Mouse (Mus musculus) embryonic facial prominence, embryonic 11.5 days (tissue): ENCODE results near the gene Tex261. TPM values are rescaled to one million over a fixed set of nuclear protein-coding genes. Genes with fewer than 3 reads are reported as not detected.
"Not testable (repeated sequence)": the region's sequence is repeated elsewhere in the genome, so short reads cannot be mapped to it uniquely, and the experiment has no call there.

Experiments used
- ATAC-seq: fragments of 200-750 bp; cut with Nextera tagmentation; replicated peaks from 2 replicates; pipeline ENCODE4 v1.8.0; 2017; ENCODE audit warnings: low read depth; ENCODE audit not compliant: insufficient number of reproducible peaks, low FRiP score, low TSS enrichment
- DNase-seq: peaks from one replicate; pipeline ENCODE4 v3.0.0-alpha.2; 2015; ENCODE audit warnings: low spot score
- H3K27ac ChIP-seq: fragments of 300-500 bp; sonication (generic); replicated peaks from 2 replicates; pipeline ENCODE4 v1.5.1; 2014; ENCODE audit warnings: mild to moderate bottlenecking, low read depth, low read length, control low read depth
- H3K27me3 ChIP-seq: fragments of 300-500 bp; sonication (generic); 2 replicates; pipeline ENCODE4 v1.6.1; 2014; ENCODE audit warnings: mild to moderate bottlenecking, low read length, moderate library complexity, mixed read lengths; ENCODE audit not compliant: control insufficient read depth, insufficient read depth
- H3K36me3 ChIP-seq: fragments of 300-500 bp; sonication (generic); replicated peaks from 2 replicates; pipeline ENCODE4 v1.6.1; 2014; ENCODE audit warnings: low read depth, mild to moderate bottlenecking, low read length, moderate library complexity, mixed read lengths; ENCODE audit not compliant: control insufficient read depth, insufficient read depth
- H3K4me1 ChIP-seq: fragments of 300-500 bp; sonication (generic); 2 replicates; pipeline ENCODE4 v1.6.1; 2014; ENCODE audit warnings: low read length, mixed read lengths; ENCODE audit not compliant: control insufficient read depth, insufficient read depth
- H3K4me2 ChIP-seq: fragments of 300-500 bp; sonication (generic); 2 replicates; pipeline ENCODE4 v1.6.1; 2014; ENCODE audit warnings: low read depth, mild to moderate bottlenecking, control low read depth, low read length, moderate library complexity
- H3K4me3 ChIP-seq: fragments of 300-500 bp; sonication (generic); 2 replicates; pipeline ENCODE4 v1.5.1; 2014; ENCODE audit warnings: low read depth, low read length, control low read depth
- H3K9ac ChIP-seq: fragments of 300-500 bp; sonication (generic); replicated peaks from 2 replicates; pipeline ENCODE4 v1.6.1; 2014; ENCODE audit warnings: mild to moderate bottlenecking, control low read depth, low read length
- H3K9me3 ChIP-seq: fragments of 300-500 bp; sonication (generic); replicated peaks from 2 replicates; pipeline ENCODE4 v1.6.1; 2016; ENCODE audit warnings: mild to moderate bottlenecking, low read length, inconsistent platforms, mixed read lengths; ENCODE audit not compliant: control insufficient read depth
- WGBS: fragments of 180-500 bp; shearing (Covaris S2); extraction: QIAGEN DNeasy Blood & Tissue Kit; methylation state at CpG from one replicate; pipeline ENCODE4 v1.1.7; 2014; 5-methylcytosine and 5-hydroxymethylcytosine counted together
- polyA plus RNA-seq: library from polyadenylated mRNA; unstranded; fragments of >200 nt; fragmentation: Nextera tagmentation; extraction: Ambion mirVana; gene quantifications from 2 replicates; pipeline ENCODE4 v1.2.1, GENCODE M21; 2014

The Tex261 gene
- polyA plus RNA-seq, 1 experiment from 2014 or later = 53.5 TPM

GRCm38 (mm10) chr6:83795492-83795900 lies 19.9 kb upstream of the Tex261 start:
- WGBS = 15% methylated on average over 13 of the region's 13 CpGs
- DNase-seq = peak; percentile 11

GRCm38 (mm10) chr6:83794760-83795296 lies 19.2 kb upstream of the Tex261 start, which contains the start of gene Nagk:
Gene Nagk (plus strand): TSS chr6:83794982.
- Histone ChIP-seq H3K9me3 (no peaks in the 10 kb centered on the region), H3K9ac (peak within 1 kb of the TSS; percentile 68), H3K4me1 (no peaks in the 10 kb centered on the region), H3K4me2 (peak within 1 kb of the TSS; percentile 79), H3K27ac (peak within 1 kb of the TSS; percentile 94), H3K4me3 (peak within 1 kb of the TSS; percentile 74), H3K27me3 (no peaks in the 10 kb centered on the region), H3K36me3 (no peaks in the 10 kb centered on the region)
- peak; percentile 93 for DNase-seq
- ATAC-seq = peak; percentile 94
- WGBS = under 1% methylated on average over 43 of the region's 43 CpGs

More at GRCm38 (mm10) chr6:83795492-83795900, 19.9 kb upstream of the Tex261 start:
- peak; percentile 15; the same call in 1 of the 2 replicates for ATAC-seq
- no peaks in the 10 kb centered on the region for H3K36me3 ChIP-seq
- H3K4me2 ChIP-seq = peak overlapping the region; percentile 79
- H3K9ac ChIP-seq = peak overlapping the region; percentile 68
- H3K4me3 ChIP-seq = peak overlapping the region; percentile 74
- no peaks in the 10 kb centered on the region for H3K27me3 ChIP-seq
- no peaks in the 10 kb centered on the region for H3K4me1 ChIP-seq
- H3K9me3 ChIP-seq = no peaks in the 10 kb centered on the region
- peak overlapping the region; percentile 94 for H3K27ac ChIP-seq

- Histone ChIP-seq H3K27ac (no peak overlapping the region), H3K9ac (no peak overlapping the region), H3K4me3 (no peak overlapping the region), H3K36me3 (no peaks in the 10 kb centered on the region), H3K4me2 (no peak overlapping the region), H3K27me3 (no peaks in the 10 kb centered on the region), H3K9me3 (no peaks in the 10 kb centered on the region), H3K4me1 (no peaks in the 10 kb centered on the region)
- WGBS = 69% methylated on average over 4 of the region's 4 CpGs
- no peak for DNase-seq
- ATAC-seq = no peak
Observed at GRCm38 (mm10) chr6:83791251-83791890, 15.8 kb upstream of the Tex261 start.

GRCm38 (mm10) chr6:83790533-83790932 lies 14.9 kb upstream of the Tex261 start:
- H3K9ac ChIP-seq, DNase-seq, H3K27ac ChIP-seq, H3K27me3 ChIP-seq, ATAC-seq, H3K4me2 ChIP-seq, H3K4me1 ChIP-seq, H3K9me3 ChIP-seq, H3K4me3 ChIP-seq, H3K36me3 ChIP-seq: not testable (repeated sequence)
- WGBS = 76% methylated on average over 5 of the region's 5 CpGs

GRCm38 (mm10) chr6:83788554-83788953 lies 12.9 kb upstream of the Tex261 start:
- peak; percentile 74 for ATAC-seq
- Histone ChIP-seq H3K4me1 (no peaks in the 10 kb centered on the region), H3K9me3 (no peaks in the 10 kb centered on the region), H3K4me2 (no peak overlapping the region), H3K27me3 (no peaks in the 10 kb centered on the region), H3K36me3 (no peaks in the 10 kb centered on the region), H3K9ac (no peak overlapping the region), H3K4me3 (no peak overlapping the region), H3K27ac (no peak overlapping the region)
- no peak for DNase-seq
- 58% methylated on average over 7 of the region's 7 CpGs for WGBS

- Histone ChIP-seq H3K4me1 (no peaks in the 10 kb centered on the region), H3K36me3 (no peaks in the 10 kb centered on the region), H3K27me3 (no peaks in the 10 kb centered on the region), H3K27ac (no peak overlapping the region), H3K9ac (no peak overlapping the region), H3K4me2 (no peak overlapping the region), H3K4me3 (no peak overlapping the region), H3K9me3 (no peaks in the 10 kb centered on the region)
- DNase-seq (no peak), ATAC-seq (no peak)
- 74% methylated on average over 3 of the region's 3 CpGs for WGBS
Observed at GRCm38 (mm10) chr6:83786426-83786825, 10.8 kb upstream of the Tex261 start.

GRCm38 (mm10) chr6:83779026-83779425 lies 3.4 kb upstream of the Tex261 start:
- Histone ChIP-seq H3K4me3 (no peak overlapping the region), H3K36me3 (no peaks in the 10 kb centered on the region), H3K9me3 (no peaks in the 10 kb centered on the region), H3K27ac (no peak overlapping the region), H3K27me3 (no peaks in the 10 kb centered on the region), H3K4me2 (no peak overlapping the region), H3K4me1 (no peaks in the 10 kb centered on the region), H3K9ac (no peak overlapping the region)
- WGBS = 7% methylated on average over 5 of the region's 5 CpGs
- DNase-seq = peak; percentile 66
- no peak for ATAC-seq

- ATAC-seq (no peak), DNase-seq (no peak)
- Histone ChIP-seq H3K4me2 (no peak overlapping the region), H3K36me3 (no peaks in the 10 kb centered on the region), H3K4me3 (no peak overlapping the region), H3K27ac (no peak overlapping the region), H3K9me3 (no peaks in the 10 kb centered on the region), H3K4me1 (no peaks in the 10 kb centered on the region), H3K9ac (no peak overlapping the region), H3K27me3 (no peaks in the 10 kb centered on the region)
- WGBS = 90% methylated on average over 7 of the region's 7 CpGs
Observed at GRCm38 (mm10) chr6:83778306-83778705, 2.7 kb upstream of the Tex261 start.
